Mouse (Mus musculus): ENCODE results near the gene Sumo3. TPM values are rescaled to one million over a fixed set of nuclear protein-coding genes. Genes with fewer than 3 reads are reported as not detected.

Gene Sumo3
- polyA plus RNA-seq, 1 experiment: 269 TPM

DNA sequence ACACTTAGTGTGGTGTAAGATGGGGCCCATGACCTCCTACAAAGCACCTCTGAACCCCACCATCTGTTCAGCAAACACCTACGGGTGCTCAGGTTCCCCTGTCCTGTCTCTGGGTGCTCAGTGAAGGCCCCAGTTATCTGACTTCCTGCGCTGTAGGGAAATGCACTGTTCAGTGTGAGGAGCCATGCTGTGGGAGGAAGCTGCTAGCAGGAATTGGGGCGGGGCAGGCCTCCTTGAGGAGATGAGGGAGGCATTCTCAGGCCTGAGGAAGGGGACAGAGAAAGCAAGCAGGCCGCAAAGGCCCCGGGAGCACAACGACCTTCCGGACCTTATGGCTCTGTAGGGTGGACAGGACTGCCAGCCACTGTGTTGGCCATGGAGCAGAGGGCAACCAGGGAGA, 16.8 kb upstream of the Sumo3 start:
- TF ChIP-seq CTCF (conservative IDR thresholded peaks at IDR 0.05; ENCODE audit: insufficient read depth, insufficient read length, low read depth, low read length) (no peak), POLR2A (IDR thresholded peaks at IDR 0.05; ENCODE audit: low read depth, low read length) (no peak)
- H3K4me3 ChIP-seq (ENCODE audit: insufficient read depth, low read depth, low read length): no peak overlapping the region
- no peak for DNase-seq
- H3K27me3 ChIP-seq (replicated peaks; ENCODE audit: control insufficient read depth, insufficient read depth, low read length): no peaks in the 10 kb centered on the region
- H3K4me1 ChIP-seq (ENCODE audit: control insufficient read depth, insufficient read depth, low read length): peaks cover 41% of the 10 kb centered on the region
- peaks cover 9% of the 10 kb centered on the region for H3K36me3 ChIP-seq (ENCODE audit: control insufficient read depth, insufficient read depth, low read length)
- WGBS: 49% methylated on average over 7 of the region's 7 CpGs
- no peak overlapping the region for H3K27ac ChIP-seq (ENCODE audit: insufficient read depth, low read depth, low read length)

GRCm38 (mm10) chr10:77589749-77590148, 16.1 kb upstream of the Sumo3 start:
- DNase-seq: no peak
- peaks cover 11% of the 10 kb centered on the region for H3K36me3 ChIP-seq (ENCODE audit: control insufficient read depth, insufficient read depth, low read length)
- H3K4me3 ChIP-seq (ENCODE audit: insufficient read depth, low read depth, low read length): no peak overlapping the region
- H3K27ac ChIP-seq (ENCODE audit: insufficient read depth, low read depth, low read length): no peak overlapping the region
- 62% methylated on average over 8 of the region's 8 CpGs for WGBS
- H3K4me1 ChIP-seq (ENCODE audit: control insufficient read depth, insufficient read depth, low read length): peaks cover 41% of the 10 kb centered on the region
- no peaks in the 10 kb centered on the region for H3K27me3 ChIP-seq (replicated peaks; ENCODE audit: control insufficient read depth, insufficient read depth, low read length)
- no peak for TF ChIP-seq POLR2A (IDR thresholded peaks at IDR 0.05; ENCODE audit: low read depth, low read length)
- no peak for TF ChIP-seq CTCF (conservative IDR thresholded peaks at IDR 0.05; ENCODE audit: insufficient read depth, insufficient read length, low read depth, low read length)

GRCm38 (mm10) chr10:77590812-77591211, 15.1 kb upstream of the Sumo3 start:
- 39% methylated on average over 6 of the region's 6 CpGs for WGBS
- DNase-seq: peak; percentile 73
- TF ChIP-seq POLR2A (IDR thresholded peaks at IDR 0.05; ENCODE audit: low read depth, low read length) (no peak), CTCF (conservative IDR thresholded peaks at IDR 0.05; ENCODE audit: insufficient read depth, insufficient read length, low read depth, low read length) (peak; percentile 97)
- H3K27ac ChIP-seq (ENCODE audit: insufficient read depth, low read depth, low read length): no peak overlapping the region
- peaks cover 37% of the 10 kb centered on the region for H3K4me1 ChIP-seq (ENCODE audit: control insufficient read depth, insufficient read depth, low read length)
- peaks cover 12% of the 10 kb centered on the region for H3K36me3 ChIP-seq (ENCODE audit: control insufficient read depth, insufficient read depth, low read length)
- H3K4me3 ChIP-seq (ENCODE audit: insufficient read depth, low read depth, low read length): no peak overlapping the region
- no peaks in the 10 kb centered on the region for H3K27me3 ChIP-seq (replicated peaks; ENCODE audit: control insufficient read depth, insufficient read depth, low read length)

GRCm38 (mm10) chr10:77591546-77591945, 14.4 kb upstream of the Sumo3 start:
- 49% methylated on average over 6 of the region's 6 CpGs for WGBS
- DNase-seq: no peak
- no peak overlapping the region for H3K4me3 ChIP-seq (ENCODE audit: insufficient read depth, low read depth, low read length)
- H3K4me1 ChIP-seq (ENCODE audit: control insufficient read depth, insufficient read depth, low read length): peaks cover 30% of the 10 kb centered on the region
- no peaks in the 10 kb centered on the region for H3K27me3 ChIP-seq (replicated peaks; ENCODE audit: control insufficient read depth, insufficient read depth, low read length)
- TF ChIP-seq POLR2A (IDR thresholded peaks at IDR 0.05; ENCODE audit: low read depth, low read length) (no peak), CTCF (conservative IDR thresholded peaks at IDR 0.05; ENCODE audit: insufficient read depth, insufficient read length, low read depth, low read length) (no peak)
- no peak overlapping the region for H3K27ac ChIP-seq (ENCODE audit: insufficient read depth, low read depth, low read length)
- peaks cover 13% of the 10 kb centered on the region for H3K36me3 ChIP-seq (ENCODE audit: control insufficient read depth, insufficient read depth, low read length)

GRCm38 (mm10) chr10:77596060-77596459, 9.8 kb upstream of the Sumo3 start:
- Histone ChIP-seq H3K27me3 (replicated peaks; ENCODE audit: control insufficient read depth, insufficient read depth, low read length) (no peaks in the 10 kb centered on the region), H3K27ac (ENCODE audit: insufficient read depth, low read depth, low read length) (no peak overlapping the region), H3K4me3 (ENCODE audit: insufficient read depth, low read depth, low read length) (no peak overlapping the region), H3K4me1 (ENCODE audit: control insufficient read depth, insufficient read depth, low read length) (no peaks in the 10 kb centered on the region), H3K36me3 (ENCODE audit: control insufficient read depth, insufficient read depth, low read length) (peaks cover 18% of the 10 kb centered on the region)
- DNase-seq: no peak
- TF ChIP-seq POLR2A (IDR thresholded peaks at IDR 0.05; ENCODE audit: low read depth, low read length): no peak
- TF ChIP-seq CTCF (conservative IDR thresholded peaks at IDR 0.05; ENCODE audit: insufficient read depth, insufficient read length, low read depth, low read length): no peak
- WGBS: 75% methylated on average over 2 of the region's 2 CpGs

DNA sequence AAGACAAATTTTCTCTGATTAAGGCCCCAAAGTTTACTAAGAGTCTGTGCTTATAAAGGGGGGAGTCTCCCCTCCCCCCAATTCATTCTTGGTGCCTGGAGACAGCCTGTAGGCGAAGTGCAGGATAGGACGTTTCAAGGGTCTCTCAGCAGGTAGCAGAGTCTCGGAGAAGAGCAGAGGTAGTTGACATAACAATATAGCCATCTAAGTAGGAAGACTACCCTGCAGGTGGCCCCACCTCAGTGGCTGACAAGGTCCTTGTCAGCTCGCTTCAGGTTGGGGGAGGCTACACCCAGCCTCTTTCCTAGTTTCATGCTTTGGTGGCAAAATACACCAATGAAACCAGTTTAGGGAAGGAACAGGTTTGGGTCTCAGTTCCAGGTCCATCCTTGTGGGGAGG, 2.9 kb upstream of the Sumo3 start:
- no peak for TF ChIP-seq POLR2A (IDR thresholded peaks at IDR 0.05; ENCODE audit: low read depth, low read length)
- no peak for TF ChIP-seq CTCF (conservative IDR thresholded peaks at IDR 0.05; ENCODE audit: insufficient read depth, insufficient read length, low read depth, low read length)
- 74% methylated on average over 4 of the region's 4 CpGs for whole genome bisulfite sequencing
- Histone ChIP-seq H3K27ac (ENCODE audit: insufficient read depth, low read depth, low read length) (no peak overlapping the region), H3K27me3 (replicated peaks; ENCODE audit: control insufficient read depth, insufficient read depth, low read length) (no peaks in the 10 kb centered on the region), H3K4me3 (ENCODE audit: insufficient read depth, low read depth, low read length) (no peak overlapping the region), H3K36me3 (ENCODE audit: control insufficient read depth, insufficient read depth, low read length) (peaks cover 2% of the 10 kb centered on the region), H3K4me1 (ENCODE audit: control insufficient read depth, insufficient read depth, low read length) (peaks cover 15% of the 10 kb centered on the region; the same call in 1 of the 2 replicates)
- DNase-seq: no peak

- TF ChIP-seq POLR2A (IDR thresholded peaks at IDR 0.05; ENCODE audit: low read depth, low read length) (no peak), CTCF (conservative IDR thresholded peaks at IDR 0.05; ENCODE audit: insufficient read depth, insufficient read length, low read depth, low read length) (peak; percentile 38)
- Histone ChIP-seq H3K36me3 (ENCODE audit: control insufficient read depth, insufficient read depth, low read length) (no peaks in the 10 kb centered on the region), H3K4me1 (ENCODE audit: control insufficient read depth, insufficient read depth, low read length) (peaks cover 15% of the 10 kb centered on the region; the same call in 1 of the 2 replicates), H3K27me3 (replicated peaks; ENCODE audit: control insufficient read depth, insufficient read depth, low read length) (no peaks in the 10 kb centered on the region), H3K4me3 (ENCODE audit: insufficient read depth, low read depth, low read length) (no peak overlapping the region), H3K27ac (ENCODE audit: insufficient read depth, low read depth, low read length) (no peak overlapping the region)
- 92% methylated on average over 6 of the region's 6 CpGs for WGBS
- no peak for DNase-seq
Observed at GRCm38 (mm10) chr10:77604111-77604510, 1.8 kb upstream of the Sumo3 start.

All from kidney, adult 2 months (tissue).